Mouse (Mus musculus) olfactory bulb, adult 2 months (tissue): ENCODE measurements around the gene Sdhd.

Experiments used
- CTCF ChIP-seq: fragments of 200-500 bp; IDR thresholded peaks from 2 replicates; pipeline ENCODE4 v1.5.1; 2012; ENCODE audit warnings: low read depth, mild to moderate bottlenecking, low read length, moderate library complexity; ENCODE audit not compliant: insufficient read depth
- POLR2A ChIP-seq: fragments of 200-500 bp; IDR thresholded peaks from 2 replicates; pipeline ENCODE4 v1.6.1; 2012; ENCODE audit warnings: mild to moderate bottlenecking, low read depth, low read length, moderate library complexity; ENCODE audit not compliant: insufficient read depth

GRCm38 (mm10) chr9:50580370-50580769, 23.2 kb downstream of the Sdhd start:
- TF ChIP-seq CTCF (no peak), POLR2A (no peak)
